Mouse (Mus musculus): Measurements from ENCODE around the gene Pan2. TPM values are rescaled to one million over a fixed set of nuclear protein-coding genes. Genes with fewer than 3 reads are reported as not detected.

Pan2 gene
- total and polyA plus RNA-seq, 2 experiments from 2014 or later: 14.3 to 25.2 TPM

- Histone ChIP-seq H3K4me1 (ENCODE audit: insufficient read depth, low read length) (peaks cover 14% of the 10 kb centered on the region), H3K36me3 (ENCODE audit: insufficient read depth, low read length) (no peaks in the 10 kb centered on the region), H3K4me3 (ENCODE audit: low read length) (no peak overlapping the region), H3K9me3 (ENCODE audit: low read length) (no peaks in the 10 kb centered on the region), H3K27ac (no peak overlapping the region), H3K27me3 (ENCODE audit: insufficient read depth, low read length) (no peaks in the 10 kb centered on the region), H3K9ac (replicated peaks; ENCODE audit: low read length) (no peak overlapping the region), H3K4me2 (ENCODE audit: low read depth, low read length) (no peak overlapping the region)
- TF ChIP-seq CTCF (IDR thresholded peaks at IDR 0.05; ENCODE audit: low read depth): peak; percentile 24; the same call in 1 of the 2 replicates
- 82% methylated on average over 2 of the region's 2 CpGs for WGBS
- ATAC-seq: no peak
- DNase-seq (ENCODE audit: low spot score): no peak
Observed at GRCm38 (mm10) chr10:128340257-128340656, 37.1 kb downstream of the Pan2 start.

GRCm38 (mm10) chr10:128343436-128343835 lies 40.3 kb downstream of the Pan2 start:
- no peaks in the 10 kb centered on the region for H3K27me3 ChIP-seq (ENCODE audit: insufficient read depth, low read length)
- no peak for TF ChIP-seq CTCF (IDR thresholded peaks at IDR 0.05; ENCODE audit: low read depth)
- no peak overlapping the region for H3K9ac ChIP-seq (replicated peaks; ENCODE audit: low read length)
- DNase-seq (ENCODE audit: low spot score): no peak
- peak overlapping the region; percentile 64 for H3K27ac ChIP-seq
- H3K9me3 ChIP-seq (ENCODE audit: low read length): no peaks in the 10 kb centered on the region
- no peaks in the 10 kb centered on the region for H3K36me3 ChIP-seq (ENCODE audit: insufficient read depth, low read length)
- H3K4me3 ChIP-seq (ENCODE audit: low read length): no peak overlapping the region
- no peak overlapping the region for H3K4me2 ChIP-seq (ENCODE audit: low read depth, low read length)
- ATAC-seq: no peak
- 73% methylated on average over 1 of the region's 1 CpGs for WGBS
- peaks cover 14% of the 10 kb centered on the region for H3K4me1 ChIP-seq (ENCODE audit: insufficient read depth, low read length)

- 42% methylated on average over 7 of the region's 7 CpGs for WGBS
- ATAC-seq: peak; percentile 70
Observed at GRCm38 (mm10) chr10:128344568-128345275, 41.6 kb downstream of the Pan2 start.

GRCm38 (mm10) chr10:128347541-128347940 lies 44.4 kb downstream of the Pan2 start:
- H3K4me3 ChIP-seq (ENCODE audit: low read length): no peak overlapping the region
- H3K27ac ChIP-seq: no peak overlapping the region
- ATAC-seq: no peak
- peaks cover 4% of the 10 kb centered on the region; the same call in 1 of the 2 replicates for H3K4me1 ChIP-seq (ENCODE audit: insufficient read depth, low read length)
- no peak overlapping the region for H3K4me2 ChIP-seq (ENCODE audit: low read depth, low read length)
- no peak for TF ChIP-seq CTCF (IDR thresholded peaks at IDR 0.05; ENCODE audit: low read depth)
- no peak for DNase-seq (ENCODE audit: low spot score)
- H3K9me3 ChIP-seq (ENCODE audit: low read length): no peaks in the 10 kb centered on the region
- H3K27me3 ChIP-seq (ENCODE audit: insufficient read depth, low read length): no peaks in the 10 kb centered on the region
- 87% methylated on average over 8 of the region's 8 CpGs for WGBS
- no peak overlapping the region for H3K9ac ChIP-seq (replicated peaks; ENCODE audit: low read length)
- peaks cover 19% of the 10 kb centered on the region for H3K36me3 ChIP-seq (ENCODE audit: insufficient read depth, low read length)

More at GRCm38 (mm10) chr10:128344568-128345275, 41.6 kb downstream of the Pan2 start:
- no peaks in the 10 kb centered on the region for H3K9me3 ChIP-seq (ENCODE audit: low read length)
- peak; percentile 81 for DNase-seq (ENCODE audit: low spot score)
- H3K27me3 ChIP-seq (ENCODE audit: insufficient read depth, low read length): no peaks in the 10 kb centered on the region
- H3K9ac ChIP-seq (replicated peaks; ENCODE audit: low read length): no peak overlapping the region
- peak overlapping the region; percentile 60 for H3K27ac ChIP-seq
- H3K4me1 ChIP-seq (ENCODE audit: insufficient read depth, low read length): peaks cover 7% of the 10 kb centered on the region; the same call in 1 of the 2 replicates
- no peaks in the 10 kb centered on the region for H3K36me3 ChIP-seq (ENCODE audit: insufficient read depth, low read length)
- peak overlapping the region; percentile 24 for H3K4me2 ChIP-seq (ENCODE audit: low read depth, low read length)
- TF ChIP-seq CTCF (IDR thresholded peaks at IDR 0.05; ENCODE audit: low read depth): no peak
- H3K4me3 ChIP-seq (ENCODE audit: low read length): peak overlapping the region; percentile 1; the same call in 1 of the 2 replicates

- H3K9me3 ChIP-seq (ENCODE audit: low read length): no peaks in the 10 kb centered on the region
- peak; percentile 70 for TF ChIP-seq CTCF (IDR thresholded peaks at IDR 0.05; ENCODE audit: low read depth)
- peak; percentile 78 for DNase-seq (ENCODE audit: low spot score)
- WGBS: 57% methylated on average over 2 of the region's 2 CpGs
- H3K4me1 ChIP-seq (ENCODE audit: insufficient read depth, low read length): no peaks in the 10 kb centered on the region
- no peak overlapping the region for H3K4me3 ChIP-seq (ENCODE audit: low read length)
- H3K9ac ChIP-seq (replicated peaks; ENCODE audit: low read length): no peak overlapping the region
- no peak overlapping the region for H3K27ac ChIP-seq
- peaks cover 58% of the 10 kb centered on the region for H3K36me3 ChIP-seq (ENCODE audit: insufficient read depth, low read length)
- ATAC-seq: no peak
- H3K27me3 ChIP-seq (ENCODE audit: insufficient read depth, low read length): no peaks in the 10 kb centered on the region
- no peak overlapping the region for H3K4me2 ChIP-seq (ENCODE audit: low read depth, low read length)
Observed at GRCm38 (mm10) chr10:128358796-128359195, 55.7 kb downstream of the Pan2 start.

GRCm38 (mm10) chr10:128359226-128359625 lies 56.1 kb downstream of the Pan2 start:
- no peaks in the 10 kb centered on the region for H3K9me3 ChIP-seq (ENCODE audit: low read length)
- no peak overlapping the region for H3K27ac ChIP-seq
- no peaks in the 10 kb centered on the region for H3K27me3 ChIP-seq (ENCODE audit: insufficient read depth, low read length)
- no peaks in the 10 kb centered on the region for H3K4me1 ChIP-seq (ENCODE audit: insufficient read depth, low read length)
- ATAC-seq: no peak
- no peak for DNase-seq (ENCODE audit: low spot score)
- 96% methylated on average over 6 of the region's 6 CpGs for WGBS
- peaks cover 54% of the 10 kb centered on the region for H3K36me3 ChIP-seq (ENCODE audit: insufficient read depth, low read length)
- H3K9ac ChIP-seq (replicated peaks; ENCODE audit: low read length): no peak overlapping the region
- H3K4me3 ChIP-seq (ENCODE audit: low read length): no peak overlapping the region
- no peak overlapping the region for H3K4me2 ChIP-seq (ENCODE audit: low read depth, low read length)
- TF ChIP-seq CTCF (IDR thresholded peaks at IDR 0.05; ENCODE audit: low read depth): no peak

GRCm38 (mm10) chr10:128361836-128362235 lies 58.7 kb downstream of the Pan2 start:
- H3K4me3 ChIP-seq (ENCODE audit: low read length): no peak overlapping the region
- ATAC-seq (no peak), DNase-seq (ENCODE audit: low spot score) (no peak)
- TF ChIP-seq CTCF (IDR thresholded peaks at IDR 0.05; ENCODE audit: low read depth): no peak
- H3K36me3 ChIP-seq (ENCODE audit: insufficient read depth, low read length): peaks cover 42% of the 10 kb centered on the region
- WGBS: 94% methylated on average over 6 of the region's 6 CpGs
- H3K4me1 ChIP-seq (ENCODE audit: insufficient read depth, low read length): no peaks in the 10 kb centered on the region
- no peak overlapping the region for H3K27ac ChIP-seq
- no peak overlapping the region for H3K4me2 ChIP-seq (ENCODE audit: low read depth, low read length)
- H3K9ac ChIP-seq (replicated peaks; ENCODE audit: low read length): no peak overlapping the region
- H3K9me3 ChIP-seq (ENCODE audit: low read length): no peaks in the 10 kb centered on the region
- H3K27me3 ChIP-seq (ENCODE audit: insufficient read depth, low read length): no peaks in the 10 kb centered on the region
